Mouse (Mus musculus): ENCODE measurements around the gene Mindy1.

Mindy1 gene

DNA sequence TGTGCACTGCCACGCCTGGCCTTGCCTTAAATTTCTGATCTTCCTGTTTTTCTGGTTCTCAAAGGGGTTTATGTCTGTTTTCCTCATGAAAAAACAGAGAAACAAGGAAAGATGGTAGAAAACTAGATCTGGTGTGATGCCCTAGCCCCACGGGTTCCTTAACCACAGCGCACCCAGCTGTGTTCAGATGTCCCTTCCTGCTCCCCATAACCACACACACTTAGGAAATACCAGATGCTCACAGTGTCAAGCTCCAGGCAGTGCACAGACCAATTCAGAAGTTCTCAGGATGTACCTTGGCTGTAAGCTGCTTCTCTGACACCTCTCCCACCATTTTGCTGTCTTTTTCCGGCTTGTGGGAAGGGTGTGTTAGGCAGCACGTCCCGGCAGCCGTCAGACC, 13.2 kb downstream of the Mindy1 start:
- DNase-seq (ENCODE audit: low read depth, low spot score) = no peak

DNA sequence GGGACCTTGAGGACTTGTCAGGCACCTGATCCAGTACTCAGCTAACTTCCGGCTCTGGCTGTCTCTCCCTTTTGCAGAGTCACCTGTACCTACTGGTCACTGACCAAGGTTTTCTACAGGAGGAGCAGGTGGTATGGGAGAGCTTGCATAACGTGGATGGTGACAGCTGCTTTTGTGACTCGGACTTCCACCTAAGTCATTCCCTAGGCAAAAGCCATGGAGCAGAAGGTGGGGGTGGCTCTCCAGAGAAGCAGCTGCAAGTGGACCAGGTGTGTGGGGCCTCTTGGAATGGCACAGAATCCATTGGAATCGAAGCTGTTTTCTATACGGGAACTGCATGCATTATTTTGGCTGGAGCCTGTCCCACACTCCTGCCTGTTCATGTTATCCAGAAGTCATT, 13.6 kb downstream of the Mindy1 start:
- DNase-seq (ENCODE audit: low read depth, low spot score) = no peak

DNA sequence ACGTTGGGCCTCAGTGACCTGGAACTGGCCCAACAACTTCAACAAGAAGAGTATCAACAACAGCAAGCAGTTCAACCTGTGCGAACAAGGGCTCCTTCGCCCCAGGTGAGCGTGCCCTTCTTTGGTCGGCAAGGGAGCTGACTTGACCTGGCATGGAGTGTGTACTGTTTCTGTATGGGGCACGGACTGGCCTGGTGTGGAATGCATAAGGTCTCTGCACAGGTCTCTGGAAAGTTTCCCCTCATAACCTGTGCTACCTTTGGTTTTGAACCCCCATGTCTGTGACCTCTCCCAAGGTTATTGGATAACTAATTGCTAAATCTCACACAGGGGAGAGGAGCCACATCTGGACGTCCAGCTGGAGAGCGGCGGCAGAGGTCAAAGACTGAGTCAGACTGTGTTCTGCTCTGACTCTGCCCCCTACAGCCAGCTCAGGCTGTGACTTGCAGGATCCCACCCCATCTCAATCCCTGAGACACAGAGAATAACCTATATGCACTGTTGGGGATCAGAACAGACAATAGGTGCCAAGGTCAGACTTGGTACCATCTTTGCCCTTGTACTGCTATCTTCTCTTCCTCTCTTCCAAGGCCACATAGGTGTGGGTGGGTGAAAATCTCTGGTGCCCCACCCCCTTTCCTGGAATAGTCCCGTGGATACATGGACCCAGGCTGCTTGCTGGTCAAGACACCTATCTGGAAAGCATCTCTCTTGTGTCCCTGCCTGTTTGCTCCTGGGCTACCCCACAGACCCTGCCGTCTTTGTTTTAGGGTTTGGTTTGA, 14.4 kb downstream of the Mindy1 start:
- peak; percentile 63 for DNase-seq (ENCODE audit: low read depth, low spot score)

GRCm38 (mm10) chr3:95296103-95296469, 14.9 kb downstream of the Mindy1 start:
- DNase-seq (ENCODE audit: low read depth, low spot score) = peak; percentile 88

DNA sequence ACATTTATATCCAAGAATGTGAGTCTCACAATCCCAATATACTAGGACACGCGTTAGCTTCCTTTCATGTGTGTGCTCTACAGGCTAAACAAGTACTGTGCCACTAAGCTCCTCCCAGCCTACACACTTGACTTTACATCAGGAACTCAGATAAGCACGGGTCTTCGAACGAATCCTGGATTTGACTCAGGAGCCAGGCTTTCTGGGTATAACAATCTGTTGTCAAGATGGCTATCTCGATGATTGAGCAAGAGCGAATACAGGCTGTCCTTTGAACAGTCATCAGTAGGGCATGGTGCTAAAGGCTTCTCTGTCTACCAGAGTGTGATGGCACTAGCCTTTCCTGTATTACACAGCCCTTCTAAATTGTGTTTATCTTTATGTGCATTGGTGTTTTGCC, 16.9 kb downstream of the Mindy1 start:
- DNase-seq (ENCODE audit: low read depth, low spot score) = no peak

DNA sequence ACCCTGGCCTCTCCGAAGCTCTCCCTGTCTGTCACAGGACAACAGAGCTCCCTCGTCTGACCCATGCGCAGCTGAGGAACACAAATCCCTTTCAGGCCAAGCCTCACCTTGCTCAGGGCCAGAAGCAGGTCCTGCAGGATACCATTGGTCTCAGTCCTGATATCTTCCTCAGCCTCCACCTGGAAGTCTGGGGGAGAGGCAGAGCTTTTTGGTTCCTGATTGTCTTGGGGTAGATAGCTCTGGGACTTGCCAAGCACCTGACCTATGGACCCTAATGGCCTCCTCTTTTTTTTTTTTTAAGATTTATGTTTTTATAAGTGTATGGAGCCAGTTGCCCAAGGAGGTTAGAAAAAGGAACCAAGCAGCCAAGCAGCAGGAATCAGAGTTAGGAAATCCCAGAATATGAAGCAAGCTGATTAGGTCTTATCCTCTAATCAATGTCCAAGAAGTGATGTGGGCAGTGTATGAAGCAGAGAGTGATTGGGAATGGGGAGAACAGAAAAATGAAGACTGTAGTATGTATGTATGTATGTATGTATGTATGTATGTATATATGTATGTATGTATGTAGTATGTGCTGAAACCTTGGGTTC, 20.2 kb downstream of the Mindy1 start:
- no peak for DNase-seq (ENCODE audit: low read depth, low spot score)

GRCm38 (mm10) chr3:95306244-95306643, 25.1 kb downstream of the Mindy1 start:
- DNase-seq (ENCODE audit: low read depth, low spot score) = no peak

- DNase-seq (ENCODE audit: low read depth, low spot score) = no peak
These were observed 26.0 kb downstream of the Mindy1 start, which contains the start of gene Anxa9 for GRCm38 (mm10) chr3:95307100-95307499. Anxa9 (minus strand) TSS chr3:95307176.

DNA sequence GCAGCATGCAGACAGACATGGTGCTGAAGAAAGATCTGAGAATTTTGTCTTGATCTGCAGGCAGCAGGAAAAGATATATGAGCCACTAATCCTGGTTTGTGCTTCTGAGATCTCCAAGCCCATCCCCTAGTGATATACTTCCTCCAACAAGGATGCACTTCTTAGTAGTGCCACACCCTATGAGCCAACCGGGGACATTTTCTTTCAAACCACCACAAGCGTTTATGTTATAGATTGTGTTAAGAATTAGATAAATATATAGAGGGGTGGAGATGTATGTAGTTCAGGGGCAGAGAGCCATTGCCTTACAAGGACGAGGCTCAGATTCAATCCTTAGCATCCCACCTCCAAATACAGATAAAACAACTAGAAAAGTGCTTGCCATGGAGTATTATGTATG, 29.4 kb downstream of the Mindy1 start:
- no peak for DNase-seq (ENCODE audit: low read depth, low spot score)

- DNase-seq (ENCODE audit: low read depth, low spot score) = peak; percentile 85
These were observed 30.1 kb downstream of the Mindy1 start for GRCm38 (mm10) chr3:95310968-95311882.

- DNase-seq (ENCODE audit: low read depth, low spot score) = no peak
These were observed 31.5 kb downstream of the Mindy1 start for GRCm38 (mm10) chr3:95312623-95313022.

DNA sequence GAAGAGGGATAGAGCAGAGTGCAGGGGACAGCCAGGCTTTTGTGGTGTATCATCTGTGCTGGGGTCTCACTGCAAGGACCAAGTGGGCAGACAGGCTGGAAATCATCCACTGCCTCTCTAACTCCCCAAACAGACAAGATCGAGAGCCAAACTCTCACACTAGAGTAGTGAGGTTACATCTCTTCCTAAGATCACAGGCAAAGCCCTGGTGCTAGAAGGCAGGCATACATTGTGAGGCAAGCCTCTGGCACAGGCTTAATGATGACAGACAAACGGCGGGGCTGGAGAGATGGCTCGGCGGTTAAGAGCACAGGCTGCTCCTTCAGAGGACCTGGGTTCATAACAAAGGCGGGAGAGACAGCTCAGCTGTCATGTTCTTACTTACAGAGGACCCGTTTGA, 32.3 kb downstream of the Mindy1 start:
- no peak for DNase-seq (ENCODE audit: low read depth, low spot score)

GRCm38 (mm10) chr3:95314075-95314474, 32.9 kb downstream of the Mindy1 start:
- DNase-seq (ENCODE audit: low read depth, low spot score) = no peak

DNA sequence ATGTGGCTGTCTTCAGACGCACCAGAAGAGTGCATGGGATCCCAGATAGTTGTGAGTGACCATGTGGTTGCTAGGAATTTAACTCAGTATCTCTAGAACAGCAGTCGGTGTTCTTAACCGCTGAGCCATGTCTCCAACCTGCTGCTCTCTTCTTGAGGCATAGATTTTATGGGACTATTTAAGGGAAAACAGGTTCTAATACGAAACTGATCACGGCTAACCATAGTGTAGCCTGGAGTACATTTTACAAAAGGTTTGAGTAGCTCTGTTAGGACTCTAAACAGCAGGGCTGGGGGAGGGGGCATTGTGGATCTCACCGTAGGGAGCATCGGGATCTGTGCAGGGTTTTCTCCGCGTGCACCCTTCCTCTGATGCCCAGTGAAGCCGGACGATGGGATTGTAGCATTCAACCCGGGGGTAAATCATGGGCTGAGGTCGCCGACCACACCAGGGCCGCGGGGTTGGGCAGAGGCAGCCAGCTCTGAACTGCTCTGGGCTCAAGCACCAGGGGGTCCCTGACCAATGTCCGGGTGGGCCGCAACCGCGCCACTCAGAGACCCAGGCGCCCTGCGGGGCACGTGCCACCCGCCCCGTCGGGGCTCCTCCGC, 33.4 kb downstream of the Mindy1 start, which contains the start of gene Cers2:
Gene Cers2 (plus strand): TSS at position 306 of the 608 bp plus-strand sequence.
- peak; percentile 61 for DNase-seq (ENCODE audit: low read depth, low spot score)

GRCm38 (mm10) chr3:95315094-95315843, 34.1 kb downstream of the Mindy1 start:
- DNase-seq (ENCODE audit: low read depth, low spot score) = peak; percentile 90

GRCm38 (mm10) chr3:95315844-95316550, 34.9 kb downstream of the Mindy1 start:
- DNase-seq (ENCODE audit: low read depth, low spot score) = no peak

GRCm38 (mm10) chr3:95317414-95318080, 36.4 kb downstream of the Mindy1 start:
- DNase-seq (ENCODE audit: low read depth, low spot score) = peak; percentile 93

GRCm38 (mm10) chr3:95318548-95318947, 37.4 kb downstream of the Mindy1 start:
- peak; percentile 48 for DNase-seq (ENCODE audit: low read depth, low spot score)

DNA sequence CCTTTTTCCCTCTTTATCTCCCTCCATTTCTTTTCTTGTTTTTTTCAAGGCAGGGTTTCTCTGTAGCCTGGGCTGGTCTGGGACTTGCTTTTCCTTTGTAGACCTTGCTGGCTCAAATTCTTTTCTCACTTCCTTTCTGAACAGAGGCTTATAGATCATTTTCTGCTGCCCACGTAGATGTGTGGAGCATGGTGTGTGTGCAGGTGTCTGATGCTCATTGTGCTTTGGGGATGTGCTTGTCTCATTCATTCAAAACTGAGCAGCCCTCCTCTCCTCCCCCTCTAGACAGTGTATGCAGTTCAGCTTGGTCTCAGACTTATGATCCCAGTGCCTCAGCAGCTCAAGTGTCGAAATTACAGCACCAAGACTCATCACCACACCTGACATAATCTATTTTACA, 38.0 kb downstream of the Mindy1 start:
- no peak for DNase-seq (ENCODE audit: low read depth, low spot score)
